Mouse (Mus musculus) telencephalon, adult 2 months (tissue): ENCODE measurements around the gene Syce2.

Experiments used
- DNase-seq: peaks from one replicate; pipeline ENCODE4 v3.0.0-alpha.2; 2011; ENCODE audit warnings: low read depth, low spot score

Syce2 gene

DNA sequence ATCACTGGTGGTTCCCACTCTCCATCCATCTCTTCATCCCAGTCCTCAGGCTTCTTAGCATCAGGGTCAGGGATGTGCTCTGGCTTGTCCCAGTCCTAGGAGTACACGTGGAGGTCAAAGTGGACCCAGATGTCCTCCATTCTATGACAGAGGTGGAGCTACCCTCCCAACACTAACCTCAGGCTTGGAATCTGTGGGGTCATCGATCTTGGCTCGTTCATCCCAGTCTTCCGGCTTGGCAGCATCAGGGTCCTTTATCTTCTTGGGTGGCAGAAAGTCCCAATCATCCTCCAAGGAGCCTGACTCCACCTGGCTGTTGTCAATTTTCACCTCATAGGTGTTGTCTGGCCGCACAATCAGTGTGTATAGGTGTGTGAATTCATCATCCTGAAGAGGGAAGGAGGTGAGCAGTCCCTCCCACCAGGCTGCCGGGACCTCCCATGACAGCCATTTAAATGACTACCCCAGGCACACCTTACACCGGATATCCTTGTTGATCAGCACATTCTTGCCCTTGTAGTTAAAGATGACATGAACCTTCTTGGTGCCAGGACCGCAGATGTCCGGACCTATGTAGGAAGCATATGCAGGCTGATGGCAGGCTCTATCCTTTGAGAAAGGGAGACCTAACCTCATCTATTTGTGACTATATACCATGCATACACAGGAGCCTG, 27.4 kb upstream of the Syce2 start:
- no peak for DNase-seq

- DNase-seq = no peak
These were observed 26.4 kb upstream of the Syce2 start for GRCm38 (mm10) chr8:84845355-84846093.

DNA sequence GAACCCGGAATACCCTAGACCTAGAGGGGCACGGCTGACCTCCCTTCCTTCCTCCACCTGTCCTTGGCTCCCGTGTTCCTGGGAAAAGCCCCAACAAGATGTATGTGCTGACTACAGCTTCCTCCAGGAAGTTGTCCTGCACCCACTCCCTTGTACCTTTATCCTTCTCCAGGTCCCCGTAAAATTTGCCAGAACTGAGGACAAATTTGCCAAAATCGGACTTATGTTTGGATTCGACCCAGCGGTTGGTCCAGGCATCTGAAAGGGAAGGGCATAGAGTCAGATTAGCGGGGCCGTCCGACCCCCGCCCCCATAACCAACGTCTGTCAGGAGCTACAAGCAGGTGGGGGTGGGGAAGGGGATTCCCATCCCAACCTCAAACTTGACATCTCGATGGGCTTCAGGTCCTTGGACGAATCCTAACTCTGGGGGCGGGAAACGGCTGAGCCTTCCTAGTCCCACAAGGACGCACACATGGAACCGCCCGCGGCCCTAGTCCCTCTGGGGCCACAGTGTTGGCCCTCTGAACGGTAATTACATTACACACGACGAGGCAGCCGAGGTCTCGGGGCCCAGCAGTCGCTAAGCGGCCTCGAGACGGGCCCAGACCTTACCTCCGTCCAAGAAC, 25.7 kb upstream of the Syce2 start:
- no peak for DNase-seq

DNA sequence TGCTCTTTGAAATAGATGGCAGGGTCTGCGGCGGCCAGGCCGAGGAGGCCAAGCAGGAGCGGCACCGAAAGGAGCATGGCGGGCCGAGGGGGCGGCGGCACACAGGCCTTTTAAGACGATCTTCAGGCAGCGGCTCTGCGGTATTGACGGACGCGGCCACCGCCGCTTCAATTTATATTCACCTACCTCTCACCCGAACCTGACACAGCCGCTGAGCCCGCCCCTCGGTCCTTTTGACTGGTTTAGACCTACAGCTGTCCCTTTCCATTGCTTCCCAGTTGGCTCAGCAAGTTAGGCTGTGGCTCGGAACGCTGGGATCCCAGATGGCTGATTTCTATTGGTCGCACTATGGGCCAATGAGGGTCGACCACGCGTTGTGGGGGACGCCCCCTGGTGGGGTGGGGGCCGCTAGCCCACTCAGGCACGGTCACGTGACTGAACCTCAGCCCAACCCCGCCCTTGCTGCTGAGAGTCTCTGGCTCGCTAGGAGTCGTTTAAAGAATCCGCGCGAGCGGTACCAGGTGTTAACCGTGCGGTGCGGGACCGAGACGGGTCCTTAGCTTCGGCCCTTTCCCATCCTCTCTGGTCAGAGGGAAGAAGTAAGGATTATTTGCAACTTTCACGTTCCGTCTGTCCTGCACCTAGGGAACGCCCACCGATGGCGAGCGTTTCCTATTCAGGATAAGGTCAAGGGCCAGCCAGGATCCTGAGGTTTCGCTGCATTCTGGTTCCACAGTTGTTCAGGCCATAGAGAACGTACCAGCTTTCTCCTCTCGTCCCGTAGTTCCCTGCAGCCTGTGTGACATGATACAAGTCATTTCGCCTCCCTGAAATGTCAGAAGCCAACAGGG, 25.0 kb upstream of the Syce2 start, which contains the start of gene Calr:
Gene Calr, minus strand, starts transcription at position 213 of the 851 bp plus-strand sequence.
- DNase-seq = peak; percentile 100

GRCm38 (mm10) chr8:84847684-84848435, 24.1 kb upstream of the Syce2 start:
- DNase-seq = no peak

GRCm38 (mm10) chr8:84856434-84856833, 15.5 kb upstream of the Syce2 start:
- no peak for DNase-seq

- DNase-seq = peak; percentile 96
These were observed 15.0 kb upstream of the Syce2 start, which contains the start of gene Farsa for GRCm38 (mm10) chr8:84856864-84857441. Farsa (plus strand) TSS chr8:84856989.

- DNase-seq = no peak
These were observed 526 bp downstream of the Syce2 start for GRCm38 (mm10) chr8:84872309-84872965.

- no peak for DNase-seq
These were observed 1.1 kb downstream of the Syce2 start for GRCm38 (mm10) chr8:84873016-84873415.

GRCm38 (mm10) chr8:84874339-84874738, 2.4 kb downstream of the Syce2 start:
- DNase-seq = no peak

GRCm38 (mm10) chr8:84877297-84878035, 5.6 kb downstream of the Syce2 start:
- DNase-seq = no peak

GRCm38 (mm10) chr8:84878915-84879314, 7.0 kb downstream of the Syce2 start:
- DNase-seq = no peak

GRCm38 (mm10) chr8:84884728-84885127, 12.8 kb downstream of the Syce2 start:
- no peak for DNase-seq

- no peak for DNase-seq
These were observed 16.4 kb downstream of the Syce2 start for GRCm38 (mm10) chr8:84888280-84888679.

DNA sequence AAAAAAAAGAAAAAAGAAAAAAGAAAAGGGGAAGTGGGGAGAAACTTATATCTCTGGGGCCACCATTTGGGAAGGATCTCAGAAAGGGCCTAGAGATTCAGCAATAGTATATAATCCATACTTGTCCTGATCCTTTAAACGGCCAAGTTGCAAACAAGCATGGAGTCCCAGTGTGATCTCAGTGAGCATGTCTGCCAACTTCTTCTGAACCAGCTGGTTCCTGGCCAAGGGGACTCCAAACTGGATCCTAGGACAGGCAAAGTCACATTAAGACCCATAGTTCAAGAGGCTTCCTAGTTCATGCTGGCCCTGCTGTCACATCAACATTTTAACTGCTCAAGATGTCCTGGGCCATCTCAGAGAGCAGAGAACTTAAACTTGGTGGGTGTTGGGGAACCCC, 17.2 kb downstream of the Syce2 start:
- DNase-seq = no peak

GRCm38 (mm10) chr8:84892993-84893708, 21.2 kb downstream of the Syce2 start:
- DNase-seq = no peak

DNA sequence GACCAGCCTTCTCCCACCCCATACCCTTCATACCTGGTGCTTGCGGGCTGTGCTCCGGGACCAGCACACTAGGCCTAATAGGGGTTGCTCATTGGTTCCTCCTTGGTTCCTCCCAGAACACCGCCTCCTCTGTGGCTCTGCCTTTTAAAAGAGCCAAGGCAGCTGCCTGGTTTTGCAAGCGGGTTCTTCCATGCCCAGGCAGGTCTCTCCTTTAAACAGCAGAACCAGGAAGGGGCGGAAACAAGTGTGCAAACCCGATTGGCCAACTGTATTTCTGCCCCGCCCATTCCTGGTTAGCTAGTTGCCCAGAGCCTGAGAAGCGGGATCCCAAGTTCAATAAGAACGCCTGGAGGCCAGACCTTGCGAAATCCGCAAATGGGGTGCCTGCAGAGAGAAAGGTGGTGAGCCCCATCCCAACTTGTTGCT, 21.8 kb downstream of the Syce2 start, which contains the start of gene Gcdh:
Gene Gcdh, minus strand, starts transcription at position 213 of the 426 bp plus-strand sequence.
- DNase-seq = peak; percentile 98

DNA sequence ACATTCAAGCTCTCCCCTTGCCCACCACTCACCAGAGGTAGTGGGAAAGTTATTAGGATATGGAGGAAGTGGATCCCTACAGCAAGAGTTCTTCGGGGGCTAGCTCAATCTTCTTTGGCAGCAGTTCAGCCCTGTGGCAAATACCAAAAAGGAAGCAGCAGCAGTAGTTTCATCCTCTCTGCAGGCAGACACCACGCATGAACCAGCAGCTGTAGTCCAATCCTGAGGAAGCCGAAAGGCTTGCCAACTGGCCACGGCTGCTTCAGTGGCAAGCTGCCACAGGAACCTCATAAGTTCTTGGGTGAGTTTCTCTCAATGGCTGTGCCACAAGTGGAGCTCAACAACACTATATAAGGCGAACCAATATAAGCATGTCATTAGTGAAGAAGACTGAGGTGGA, 24.1 kb downstream of the Syce2 start:
- no peak for DNase-seq
